Mouse (Mus musculus) heart, postnatal 25 days (tissue): ENCODE results near the gene Msi1. TPM values are rescaled to one million over a fixed set of nuclear protein-coding genes. Genes with fewer than 3 reads are reported as not detected.
"Not testable (repeated sequence)": the region's sequence is repeated elsewhere in the genome, so short reads cannot be mapped to it uniquely, and the experiment has no call there.

Source experiments
- DNase-seq: peaks from one replicate; pipeline ENCODE4 v3.0.0; 2022; ENCODE audit warnings: low spot score
- intact Hi-C: fragments of 180-260 bp; cut with DNase I; formaldehyde crosslinking; loops from one replicate; pipeline ENCODE4 v1.15.1; 2025
- total RNA-seq, 2 experiments: library from RNA; stranded (reverse); gene quantifications; 2 replicates each; pipeline ENCODE4 v1.2.3; 2021

Msi1 gene
- total RNA-seq, 2 experiments from 2014 or later: 0.98 to 1.3 TPM

DNA sequence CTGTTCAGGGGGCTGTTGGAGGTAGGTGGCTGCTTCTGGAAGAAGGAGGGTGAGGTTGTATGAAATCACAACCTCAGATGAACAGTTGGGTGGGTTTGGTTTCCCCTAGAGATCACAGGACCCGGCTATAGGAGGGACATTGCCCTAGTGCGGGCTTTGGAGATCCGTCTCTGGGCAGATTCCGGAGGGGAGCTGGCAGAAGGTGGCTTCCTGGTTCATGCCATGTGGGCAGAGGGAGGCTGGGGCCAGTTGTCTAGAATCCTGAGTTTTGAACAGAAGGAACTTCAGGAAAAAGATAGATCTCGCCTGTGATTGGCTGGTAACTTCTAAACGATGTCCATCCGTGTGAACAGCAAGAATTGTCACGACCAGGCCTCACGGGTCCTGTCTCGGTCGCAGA is 3.0 kb downstream of the Msi1 start:
- DNase-seq: no peak
- intact Hi-C loops: no loop called here

DNA sequence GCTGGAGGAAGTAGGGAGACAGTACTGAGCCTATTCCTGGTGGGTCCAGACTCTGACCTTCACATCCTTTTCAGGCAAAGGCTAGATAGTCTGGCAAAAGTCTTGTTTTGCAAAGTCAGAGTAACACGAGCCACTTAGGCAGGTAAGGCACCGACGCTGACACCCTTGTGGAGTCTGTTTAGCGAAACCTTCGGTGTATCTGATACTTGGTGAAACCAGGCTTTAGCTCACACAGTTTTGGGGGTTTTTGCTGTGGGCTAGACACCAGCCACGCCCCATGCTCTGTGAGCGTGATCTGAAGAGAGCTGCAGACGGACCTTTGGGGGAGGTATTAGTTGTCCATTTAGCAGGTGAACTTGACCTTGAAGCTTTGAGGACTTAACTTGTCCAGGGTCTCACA is 3.8 kb downstream of the Msi1 start:
- intact Hi-C loops: no loop called here
- DNase-seq: no peak

DNA sequence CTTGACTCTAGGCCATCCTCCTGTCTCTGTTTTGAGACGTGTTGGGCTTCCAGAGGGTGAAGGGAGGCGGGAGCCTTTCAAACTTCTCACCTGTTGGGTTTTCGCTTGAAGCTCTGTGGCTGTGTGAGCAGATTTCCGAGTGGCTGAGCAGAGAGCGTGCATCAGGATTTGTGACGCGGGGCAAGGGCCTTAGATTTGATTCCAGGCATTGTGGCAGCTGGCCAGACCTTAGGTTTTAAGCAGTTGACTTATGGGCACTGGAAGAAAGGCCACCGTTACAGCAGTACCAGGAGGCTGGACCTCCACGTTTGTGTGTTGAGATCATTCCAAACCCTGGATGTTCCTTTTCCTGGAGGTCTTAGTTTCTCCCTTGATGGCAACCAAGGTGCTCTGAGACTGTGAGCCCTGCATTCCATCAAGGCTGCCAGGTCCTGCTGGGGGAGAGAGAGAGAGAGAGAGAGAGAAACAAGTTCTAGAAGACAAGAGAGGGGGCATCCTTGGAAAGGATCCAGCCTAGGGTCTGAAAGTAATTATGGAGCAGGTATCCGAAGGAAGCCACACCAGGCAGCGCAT is 5.0 kb downstream of the Msi1 start:
- intact Hi-C loops: no loop called here
- no peak for DNase-seq

DNA sequence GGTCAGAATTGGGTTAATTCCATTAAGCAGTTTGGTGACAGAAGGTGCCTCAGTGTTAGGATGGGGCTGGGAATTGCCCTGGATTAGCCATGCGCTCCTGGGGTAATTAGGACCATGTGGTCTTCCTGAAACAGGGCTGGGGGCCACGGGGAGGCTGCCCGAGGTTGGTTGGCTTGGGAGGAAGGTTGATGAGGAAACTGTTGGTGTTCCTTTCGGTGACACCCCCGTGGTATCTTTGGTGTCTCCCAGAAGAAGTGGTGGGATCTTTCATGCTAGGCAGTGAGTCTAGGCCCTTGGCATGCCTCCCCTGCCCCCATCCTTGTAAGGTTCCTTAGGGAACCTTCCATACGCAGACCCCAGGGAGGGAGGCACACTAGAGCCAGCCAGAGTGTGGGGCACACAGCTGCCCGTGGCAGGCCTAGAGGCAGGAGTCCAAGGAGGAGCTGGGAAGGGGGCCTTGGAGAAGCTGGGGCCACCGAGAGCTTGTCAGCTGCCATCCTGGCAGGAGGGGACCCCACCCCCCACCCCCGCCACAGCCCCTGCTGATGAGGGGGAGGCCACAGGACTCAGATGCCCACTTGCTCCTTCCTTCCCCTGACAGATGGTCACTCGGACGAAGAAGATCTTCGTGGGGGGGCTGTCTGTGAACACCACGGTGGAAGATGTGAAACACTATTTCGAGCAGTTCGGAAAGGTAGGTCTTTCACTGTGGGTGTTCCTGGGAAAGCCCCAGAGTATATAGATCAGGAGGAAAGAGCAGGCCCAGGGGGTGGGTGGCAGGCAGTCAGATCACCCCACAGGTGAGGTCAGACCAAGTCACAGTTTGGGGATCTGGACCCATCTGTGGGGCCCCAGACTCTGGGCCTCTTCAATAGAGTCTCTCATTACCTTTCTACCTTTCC is 5.7 kb downstream of the Msi1 start:
- intact Hi-C loops: no loop called here
- no peak for DNase-seq

GRCm38 (mm10) chr5:115435755-115436379 is 6.5 kb downstream of the Msi1 start:
- no peak for DNase-seq
- intact Hi-C loops: no loop called here

DNA sequence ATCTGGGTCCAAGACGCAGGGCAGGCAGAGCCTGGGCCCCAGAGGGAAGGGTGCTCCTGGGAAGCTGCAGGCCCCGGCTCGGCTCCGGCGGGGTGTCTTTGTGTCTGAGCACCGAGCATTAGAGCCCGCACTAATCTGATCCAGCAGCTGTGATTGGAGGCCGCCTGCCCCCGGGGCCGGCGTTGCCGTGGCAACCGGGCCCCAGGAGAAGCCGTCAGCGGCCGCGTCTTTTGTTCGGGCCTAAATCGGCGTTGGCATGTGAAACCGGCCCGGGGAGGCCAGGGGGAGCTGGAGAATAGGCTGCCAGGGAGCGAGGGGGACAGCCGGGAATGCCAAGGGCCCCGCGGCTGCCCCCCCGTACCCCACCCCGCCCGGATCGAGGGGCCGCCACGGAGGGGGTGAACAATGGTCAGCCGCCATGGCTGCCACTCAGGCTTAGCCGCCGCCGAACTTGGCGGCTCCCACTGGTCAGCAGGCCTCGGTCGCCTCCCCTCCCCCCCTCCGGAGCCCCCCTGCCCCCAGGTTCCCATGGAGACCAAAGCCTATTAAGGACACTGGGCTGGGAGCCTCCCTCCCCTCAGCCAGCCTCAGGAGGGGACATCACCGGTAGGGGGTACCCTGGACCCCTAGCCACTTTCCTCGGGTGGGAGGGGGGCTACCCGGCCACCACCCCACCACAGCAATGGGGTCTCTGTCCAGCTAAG is 7.2 kb downstream of the Msi1 start:
- DNase-seq: peak; percentile 27
- intact Hi-C loops: no loop called here

DNA sequence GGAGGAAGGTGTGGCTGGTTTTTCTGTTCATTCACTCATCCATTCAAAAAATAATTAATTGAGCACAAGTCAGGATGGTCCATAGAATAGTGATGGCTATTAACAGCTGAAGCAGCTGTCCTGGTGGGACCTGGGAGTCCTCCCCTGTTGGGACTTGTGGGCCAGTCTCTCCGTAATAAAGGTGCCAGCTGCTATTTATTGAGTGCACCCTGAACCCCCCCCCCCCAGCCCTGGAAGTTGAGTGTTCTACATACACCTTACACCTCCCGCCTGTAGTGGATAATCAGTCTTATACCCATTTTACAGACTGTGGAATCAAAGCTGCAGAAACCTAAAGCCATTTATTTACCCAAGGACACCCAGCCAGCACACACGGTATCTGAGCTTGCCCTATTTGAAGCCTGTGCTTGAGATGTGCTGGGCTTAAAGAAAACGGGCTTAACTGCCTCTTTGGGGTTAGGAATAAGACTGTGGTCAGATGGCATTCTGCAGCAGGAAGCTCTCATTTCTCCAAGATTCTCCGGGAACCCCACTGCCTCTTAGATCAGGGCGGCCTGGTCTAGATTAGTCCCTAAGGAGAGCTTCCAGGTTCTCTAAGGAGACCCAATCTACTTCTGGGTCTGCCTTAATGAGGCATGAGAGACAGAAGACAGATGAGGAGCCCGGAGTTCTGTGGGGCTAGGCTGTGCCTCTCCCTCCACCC is 8.0 kb downstream of the Msi1 start:
- no peak for DNase-seq
- intact Hi-C loops: no loop called here

- DNase-seq: no peak
- intact Hi-C loops: no loop called here
Measured at GRCm38 (mm10) chr5:115437945-115438315, 8.5 kb downstream of the Msi1 start.

GRCm38 (mm10) chr5:115438667-115439066 is 9.3 kb downstream of the Msi1 start:
- DNase-seq: no peak
- intact Hi-C loops: no loop called here

GRCm38 (mm10) chr5:115441205-115441849 is 11.9 kb downstream of the Msi1 start:
- intact Hi-C loops: loop anchor here (1.0 kb wide), 1 partner anchor 82 kb away; no protein-coding TSS in a partner anchor
- no peak for DNase-seq

DNA sequence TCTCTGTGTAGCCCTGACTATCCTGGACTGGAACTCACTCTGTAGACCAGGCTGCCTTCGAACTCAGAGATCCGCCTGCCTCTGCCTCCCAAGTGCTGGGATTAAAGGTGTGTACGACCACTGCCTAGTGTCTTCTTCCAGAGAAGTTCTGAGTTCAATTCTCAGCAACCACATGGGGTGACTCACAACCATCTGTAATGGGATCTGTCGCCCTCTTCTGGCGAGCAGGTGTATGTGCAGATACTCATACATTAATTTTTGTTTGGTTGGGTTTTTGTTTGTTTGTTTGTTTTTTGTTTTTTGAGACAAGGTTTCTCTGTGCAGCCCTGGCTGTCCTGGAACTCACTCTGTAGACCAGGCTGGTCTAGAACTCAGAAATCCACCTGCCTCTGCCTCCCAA is 13.3 kb downstream of the Msi1 start:
- DNase-seq, intact Hi-C loops: not testable (repeated sequence)

DNA sequence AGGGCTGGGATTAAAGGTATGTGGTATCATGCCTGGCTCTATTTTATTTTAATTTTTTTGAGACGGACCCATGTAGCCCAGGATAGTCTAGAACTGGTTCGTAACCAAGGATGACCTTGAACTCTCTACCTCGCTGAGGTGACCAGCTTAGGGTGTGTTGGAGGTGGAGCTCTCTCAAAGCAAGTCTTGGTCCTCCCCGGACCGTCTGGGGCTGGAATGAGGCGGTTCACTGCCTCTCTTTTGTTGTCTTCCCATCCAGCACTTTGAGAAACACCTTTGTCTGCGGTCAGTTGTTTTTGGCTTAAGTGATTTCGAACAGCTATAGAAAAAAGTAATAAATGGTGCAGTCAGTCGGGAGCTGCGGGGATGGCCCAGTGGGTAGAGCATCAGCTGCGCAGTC is 14.7 kb downstream of the Msi1 start:
- no peak for DNase-seq
- intact Hi-C loops: no loop called here

- DNase-seq: no peak
- intact Hi-C loops: no loop called here
Measured at GRCm38 (mm10) chr5:115447108-115447507, 17.7 kb downstream of the Msi1 start.

DNA sequence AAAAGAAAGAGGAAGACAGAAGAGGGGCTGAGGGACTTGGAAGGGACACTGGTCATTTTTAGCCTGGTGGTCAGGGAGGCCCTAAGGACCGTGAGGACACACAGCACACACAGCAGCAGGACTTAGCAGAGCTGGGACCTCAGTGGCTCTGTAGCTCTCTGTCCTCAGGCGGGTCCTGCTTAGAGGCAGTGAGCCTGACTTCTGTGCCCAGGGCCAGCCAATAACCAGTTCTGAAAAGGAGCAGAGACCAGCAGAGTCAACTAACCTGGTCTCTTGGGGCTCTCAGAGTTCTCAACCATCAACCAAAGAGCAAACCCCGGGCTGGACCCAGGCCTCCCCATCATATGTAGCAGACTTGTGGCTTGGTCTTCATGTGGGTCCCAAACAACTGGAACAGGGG is 19.8 kb downstream of the Msi1 start:
- intact Hi-C loops: no loop called here
- no peak for DNase-seq

DNA sequence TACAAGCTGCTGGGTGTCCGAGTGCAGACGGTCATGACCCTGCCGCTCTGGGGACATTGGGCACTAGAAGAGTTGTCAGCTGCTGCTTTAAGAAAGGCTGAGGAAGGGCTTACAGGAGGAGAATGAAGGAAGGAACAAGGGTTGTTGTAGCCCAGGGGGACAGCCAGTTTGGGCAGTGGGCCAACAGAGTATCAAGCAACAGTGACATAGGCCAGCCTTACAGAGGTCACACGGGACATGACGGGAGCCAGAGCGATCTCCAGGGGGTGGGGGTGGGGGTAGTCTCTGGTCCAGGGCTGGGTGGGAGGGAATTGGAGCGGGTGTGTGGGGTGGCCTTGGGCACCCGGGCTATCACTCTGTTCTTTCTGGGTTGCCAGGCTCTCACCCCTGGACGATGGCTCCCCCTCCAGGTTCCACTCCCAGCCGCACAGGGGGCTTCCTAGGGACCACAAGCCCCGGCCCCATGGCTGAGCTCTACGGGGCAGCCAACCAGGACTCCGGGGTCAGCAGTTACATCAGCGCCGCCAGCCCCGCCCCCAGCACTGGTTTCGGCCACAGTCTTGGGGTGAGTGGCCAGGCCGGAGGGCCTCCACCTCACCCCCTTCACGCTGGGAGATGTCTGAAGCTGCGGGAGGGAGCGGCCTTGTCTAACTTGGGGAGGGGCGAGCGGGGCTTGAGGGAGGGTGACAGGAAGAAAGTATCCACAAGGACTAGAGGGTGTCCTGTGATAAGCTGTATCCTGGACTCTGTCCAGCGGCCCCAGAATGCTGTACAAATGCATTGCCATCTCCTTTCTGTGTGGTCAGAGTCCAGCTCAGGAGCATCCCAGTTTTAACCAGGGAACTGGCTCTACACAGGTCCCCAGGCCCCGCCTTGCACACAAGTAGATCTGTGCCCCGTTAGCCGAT is 21.3 kb downstream of the Msi1 start:
- DNase-seq: no peak

DNA sequence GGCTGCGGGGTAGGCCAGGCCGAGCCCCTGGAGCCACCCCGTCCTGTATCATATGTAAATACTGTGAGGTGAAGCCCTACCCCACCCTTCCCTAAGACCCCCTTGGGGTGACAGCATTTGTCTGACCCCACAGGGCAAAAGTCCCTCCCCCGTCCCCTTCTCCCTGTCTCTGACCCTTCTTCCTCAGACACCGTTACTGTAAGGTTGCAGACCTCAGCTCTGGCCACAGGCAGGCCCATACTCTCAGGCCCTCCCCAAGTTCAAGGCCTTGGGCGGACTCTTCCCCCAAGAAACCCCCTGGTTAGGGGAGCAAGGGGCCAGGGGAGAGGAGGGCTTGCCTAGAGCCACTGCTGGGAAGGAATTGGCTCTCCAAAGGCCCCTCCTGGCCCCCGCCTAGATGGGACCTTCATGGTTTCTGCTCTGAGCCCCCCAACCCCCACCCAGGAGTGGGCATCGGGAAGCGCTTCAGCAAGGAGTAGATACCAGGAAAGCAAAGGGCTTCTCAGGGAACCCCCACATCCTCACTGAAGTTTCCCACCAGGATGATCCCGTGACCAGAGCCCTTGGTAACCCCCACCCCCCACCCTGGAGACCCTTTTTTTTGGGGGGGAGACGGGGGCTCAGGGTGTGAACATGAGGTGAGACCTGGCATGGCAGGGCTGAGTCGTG is 25.2 kb downstream of the Msi1 start:
- no peak for DNase-seq
- intact Hi-C loops: no loop called here

More for the DNA sequence above, 21.3 kb downstream of the Msi1 start:
- intact Hi-C loops: no loop called here

- intact Hi-C loops: no loop called here
- DNase-seq: no peak
Measured at GRCm38 (mm10) chr5:115455838-115456237, 26.4 kb downstream of the Msi1 start.

GRCm38 (mm10) chr5:115458918-115459317 is 29.5 kb downstream of the Msi1 start:
- intact Hi-C loops: no loop called here
- no peak for DNase-seq
